Mouse (Mus musculus): ENCODE data around the gene Zmiz1.
A peak's percentile ranks its signal among the peaks of the same experiment; 100 is the strongest.

The Zmiz1 gene

GRCm38 (mm10) chr14:25555291-25555781 is 96.4 kb downstream of the Zmiz1 start:
- H3K36me3 ChIP-seq (ENCODE audit: insufficient read depth, low read length), result no peaks in the 10 kb centered on the region
- peaks cover 13% of the 10 kb centered on the region for H3K27me3 ChIP-seq (ENCODE audit: insufficient read depth, low read length)
- H3K4me3 ChIP-seq (replicated peaks; ENCODE audit: low read length), result no peak overlapping the region
- TF ChIP-seq NANOG (IDR thresholded peaks at IDR 0.05; ENCODE audit: borderline replicate concordance, low read length) (no peak), POU5F1 (IDR thresholded peaks at IDR 0.05; ENCODE audit: borderline replicate concordance, low read length) (no peak), CTCF (conservative IDR thresholded peaks at IDR 0.05; ENCODE audit: low read length) (no peak)
- H3K9me3 ChIP-seq (ENCODE audit: low read length), result no peaks in the 10 kb centered on the region
- H3K4me1 ChIP-seq (replicated peaks; ENCODE audit: low read depth, low read length), result peaks cover 18% of the 10 kb centered on the region

GRCm38 (mm10) chr14:25555848-25556247 is 96.9 kb downstream of the Zmiz1 start:
- H3K9me3 ChIP-seq (ENCODE audit: low read length), result no peaks in the 10 kb centered on the region
- H3K4me1 ChIP-seq (replicated peaks; ENCODE audit: low read depth, low read length), result peaks cover 23% of the 10 kb centered on the region
- H3K27me3 ChIP-seq (ENCODE audit: insufficient read depth, low read length), result peaks cover 13% of the 10 kb centered on the region
- H3K4me3 ChIP-seq (replicated peaks; ENCODE audit: low read length), result no peak overlapping the region
- no peak for TF ChIP-seq NANOG (IDR thresholded peaks at IDR 0.05; ENCODE audit: borderline replicate concordance, low read length)
- TF ChIP-seq POU5F1 (IDR thresholded peaks at IDR 0.05; ENCODE audit: borderline replicate concordance, low read length), result no peak
- no peak for TF ChIP-seq CTCF (conservative IDR thresholded peaks at IDR 0.05; ENCODE audit: low read length)
- H3K36me3 ChIP-seq (ENCODE audit: insufficient read depth, low read length), result no peaks in the 10 kb centered on the region

GRCm38 (mm10) chr14:25557014-25557413 is 98.0 kb downstream of the Zmiz1 start:
- no peak for TF ChIP-seq CTCF (conservative IDR thresholded peaks at IDR 0.05; ENCODE audit: low read length)
- TF ChIP-seq NANOG (IDR thresholded peaks at IDR 0.05; ENCODE audit: borderline replicate concordance, low read length), result no peak
- TF ChIP-seq POU5F1 (IDR thresholded peaks at IDR 0.05; ENCODE audit: borderline replicate concordance, low read length), result no peak
- H3K9me3 ChIP-seq (ENCODE audit: low read length), result no peaks in the 10 kb centered on the region
- H3K36me3 ChIP-seq (ENCODE audit: insufficient read depth, low read length), result no peaks in the 10 kb centered on the region
- H3K4me1 ChIP-seq (replicated peaks; ENCODE audit: low read depth, low read length), result peaks cover 30% of the 10 kb centered on the region
- no peak overlapping the region for H3K4me3 ChIP-seq (replicated peaks; ENCODE audit: low read length)
- peaks cover 13% of the 10 kb centered on the region for H3K27me3 ChIP-seq (ENCODE audit: insufficient read depth, low read length)

GRCm38 (mm10) chr14:25558479-25558878 is 99.5 kb downstream of the Zmiz1 start:
- Histone ChIP-seq H3K27me3 (ENCODE audit: insufficient read depth, low read length) (peaks cover 10% of the 10 kb centered on the region), H3K4me3 (replicated peaks; ENCODE audit: low read length) (no peak overlapping the region), H3K36me3 (ENCODE audit: insufficient read depth, low read length) (no peaks in the 10 kb centered on the region), H3K4me1 (replicated peaks; ENCODE audit: low read depth, low read length) (peaks cover 30% of the 10 kb centered on the region), H3K9me3 (ENCODE audit: low read length) (no peaks in the 10 kb centered on the region)
- TF ChIP-seq POU5F1 (IDR thresholded peaks at IDR 0.05; ENCODE audit: borderline replicate concordance, low read length) (no peak), CTCF (conservative IDR thresholded peaks at IDR 0.05; ENCODE audit: low read length) (no peak), NANOG (IDR thresholded peaks at IDR 0.05; ENCODE audit: borderline replicate concordance, low read length) (no peak)

- no peak overlapping the region for H3K4me3 ChIP-seq (replicated peaks; ENCODE audit: low read length)
- TF ChIP-seq CTCF (conservative IDR thresholded peaks at IDR 0.05; ENCODE audit: low read length), result no peak
- no peak for TF ChIP-seq NANOG (IDR thresholded peaks at IDR 0.05; ENCODE audit: borderline replicate concordance, low read length)
- H3K4me1 ChIP-seq (replicated peaks; ENCODE audit: low read depth, low read length), result peaks cover 30% of the 10 kb centered on the region
- no peaks in the 10 kb centered on the region for H3K36me3 ChIP-seq (ENCODE audit: insufficient read depth, low read length)
- H3K27me3 ChIP-seq (ENCODE audit: insufficient read depth, low read length), result peaks cover 13% of the 10 kb centered on the region
- H3K9me3 ChIP-seq (ENCODE audit: low read length), result no peaks in the 10 kb centered on the region
Observed at GRCm38 (mm10) chr14:25559907-25560306, 100.9 kb downstream of the Zmiz1 start.

- Histone ChIP-seq H3K36me3 (ENCODE audit: insufficient read depth, low read length) (no peaks in the 10 kb centered on the region), H3K9me3 (ENCODE audit: low read length) (no peaks in the 10 kb centered on the region), H3K27me3 (ENCODE audit: insufficient read depth, low read length) (peaks cover 5% of the 10 kb centered on the region), H3K4me1 (replicated peaks; ENCODE audit: low read depth, low read length) (peaks cover 30% of the 10 kb centered on the region), H3K4me3 (replicated peaks; ENCODE audit: low read length) (no peak overlapping the region)
- TF ChIP-seq NANOG (IDR thresholded peaks at IDR 0.05; ENCODE audit: borderline replicate concordance, low read length), result no peak
- no peak for TF ChIP-seq POU5F1 (IDR thresholded peaks at IDR 0.05; ENCODE audit: borderline replicate concordance, low read length)
- TF ChIP-seq CTCF (conservative IDR thresholded peaks at IDR 0.05; ENCODE audit: low read length), result peak; percentile 44
Observed at GRCm38 (mm10) chr14:25560841-25561240, 101.9 kb downstream of the Zmiz1 start.

GRCm38 (mm10) chr14:25561716-25562115 is 102.7 kb downstream of the Zmiz1 start:
- no peak overlapping the region for H3K4me3 ChIP-seq (replicated peaks; ENCODE audit: low read length)
- no peaks in the 10 kb centered on the region for H3K36me3 ChIP-seq (ENCODE audit: insufficient read depth, low read length)
- H3K9me3 ChIP-seq (ENCODE audit: low read length), result no peaks in the 10 kb centered on the region
- no peak for TF ChIP-seq POU5F1 (IDR thresholded peaks at IDR 0.05; ENCODE audit: borderline replicate concordance, low read length)
- TF ChIP-seq CTCF (conservative IDR thresholded peaks at IDR 0.05; ENCODE audit: low read length), result no peak
- TF ChIP-seq NANOG (IDR thresholded peaks at IDR 0.05; ENCODE audit: borderline replicate concordance, low read length), result no peak
- H3K4me1 ChIP-seq (replicated peaks; ENCODE audit: low read depth, low read length), result peaks cover 30% of the 10 kb centered on the region
- peaks cover 3% of the 10 kb centered on the region for H3K27me3 ChIP-seq (ENCODE audit: insufficient read depth, low read length)

GRCm38 (mm10) chr14:25562447-25562846 is 103.5 kb downstream of the Zmiz1 start:
- no peak for TF ChIP-seq NANOG (IDR thresholded peaks at IDR 0.05; ENCODE audit: borderline replicate concordance, low read length)
- no peak for TF ChIP-seq POU5F1 (IDR thresholded peaks at IDR 0.05; ENCODE audit: borderline replicate concordance, low read length)
- no peak for TF ChIP-seq CTCF (conservative IDR thresholded peaks at IDR 0.05; ENCODE audit: low read length)
- Histone ChIP-seq H3K9me3 (ENCODE audit: low read length) (no peaks in the 10 kb centered on the region), H3K36me3 (ENCODE audit: insufficient read depth, low read length) (no peaks in the 10 kb centered on the region)

GRCm38 (mm10) chr14:25562909-25563308 is 103.9 kb downstream of the Zmiz1 start:
- TF ChIP-seq CTCF (conservative IDR thresholded peaks at IDR 0.05; ENCODE audit: low read length) (no peak), POU5F1 (IDR thresholded peaks at IDR 0.05; ENCODE audit: borderline replicate concordance, low read length) (no peak), NANOG (IDR thresholded peaks at IDR 0.05; ENCODE audit: borderline replicate concordance, low read length) (no peak)
- Histone ChIP-seq H3K4me1 (replicated peaks; ENCODE audit: low read depth, low read length) (peaks cover 26% of the 10 kb centered on the region), H3K36me3 (ENCODE audit: insufficient read depth, low read length) (no peaks in the 10 kb centered on the region), H3K9me3 (ENCODE audit: low read length) (no peaks in the 10 kb centered on the region), H3K4me3 (replicated peaks; ENCODE audit: low read length) (no peak overlapping the region), H3K27me3 (ENCODE audit: insufficient read depth, low read length) (peaks cover 3% of the 10 kb centered on the region)

More at GRCm38 (mm10) chr14:25562447-25562846, 103.5 kb downstream of the Zmiz1 start:
- Histone ChIP-seq H3K4me3 (replicated peaks; ENCODE audit: low read length) (no peak overlapping the region), H3K27me3 (ENCODE audit: insufficient read depth, low read length) (peaks cover 3% of the 10 kb centered on the region), H3K4me1 (replicated peaks; ENCODE audit: low read depth, low read length) (peaks cover 26% of the 10 kb centered on the region)
